ENCODE assay signal across 8 mouse cellular contexts in the genomic region with DNA sequence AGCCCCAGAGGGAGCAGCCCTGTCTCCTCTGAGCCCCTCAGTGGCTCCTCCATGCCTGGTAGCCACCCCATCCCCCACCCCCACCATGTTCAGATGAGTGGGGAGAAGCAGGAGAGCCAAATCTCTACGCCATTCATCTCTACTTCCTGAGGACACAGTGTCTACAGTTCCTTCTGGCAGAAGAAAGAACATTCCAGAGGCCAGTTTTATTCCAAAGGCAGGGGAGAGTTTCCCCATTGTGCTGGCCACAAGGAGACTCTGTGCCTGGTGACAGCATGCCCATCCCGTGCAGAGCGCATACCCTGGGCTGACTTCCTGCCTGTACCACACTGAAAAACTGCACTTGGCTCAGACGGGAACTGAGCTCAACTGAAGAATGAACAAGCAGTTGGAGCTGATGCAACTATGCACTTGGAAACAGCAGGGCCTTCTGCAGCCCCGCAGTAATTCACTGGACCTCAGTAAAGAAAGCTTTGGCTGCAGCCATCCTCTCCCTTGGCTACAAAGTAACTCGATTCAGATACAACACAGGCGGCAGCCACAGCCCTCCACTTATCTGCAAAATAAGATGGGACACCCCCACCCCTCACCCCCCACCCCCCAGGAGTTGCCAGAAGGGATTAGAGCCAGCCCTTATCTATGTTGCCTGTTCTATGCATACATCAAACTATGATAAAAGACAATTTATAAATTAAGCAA. TPM values are rescaled to one million over a fixed set of nuclear protein-coding genes. Genes with fewer than 3 reads are reported as not detected.
DNase-seq lines count a peak whose midpoint lies in the region; ATAC-seq and TF ChIP-seq lines count a peak whose summit lies in the region.

No protein-coding gene starts in this region.

- no peak overlapping the region for H3K4me3 ChIP-seq in forebrain, embryonic 13.5 days
- no peak overlapping the region for H3K4me3 ChIP-seq in forebrain, embryonic 11.5 days (ENCODE audit: low read depth, low read length)
- no peak overlapping the region for H3K4me3 ChIP-seq in embryonic facial prominence, embryonic 12.5 days
- H3K4me3 ChIP-seq in heart, embryonic 11.5 days (ENCODE audit: low read depth, low read length): no peak overlapping the region
- H3K4me3 ChIP-seq in kidney, adult 2 months (ENCODE audit: insufficient read depth, low read depth, low read length): no peak overlapping the region
- H3K4me3 ChIP-seq in myocyte: no peak overlapping the region
- H3K4me3 ChIP-seq in thymus, adult 2 months (ENCODE audit: control insufficient read depth, insufficient read depth, low read length): no peak overlapping the region

- ATAC-seq in forebrain, embryonic 13.5 days: peak; percentile 58; the same call in 1 of the 2 replicates
- ATAC-seq in forebrain, embryonic 11.5 days (replicated peaks; ENCODE audit: low FRiP score): no peak
- ATAC-seq in embryonic facial prominence, embryonic 12.5 days (ENCODE audit: insufficient number of reproducible peaks, insufficient read depth, low FRiP score, low TSS enrichment): no peak
- ATAC-seq in heart, embryonic 11.5 days (replicated peaks; ENCODE audit: insufficient number of reproducible peaks, low FRiP score, low TSS enrichment): 0 out of 2 replicates have a peak, but pooled peaks have one; percentile 35

- no peak for TF ChIP-seq CTCF in kidney, adult 2 months (conservative IDR thresholded peaks at IDR 0.05; ENCODE audit: insufficient read depth, insufficient read length, low read depth, low read length)
- TF ChIP-seq CTCF in thymus, adult 2 months (IDR thresholded peaks at IDR 0.05; ENCODE audit: borderline replicate concordance, control insufficient read depth, extremely low read depth, insufficient read depth, low read length, poor library complexity): no peak

- H3ac ChIP-seq in myocyte (ENCODE audit: control insufficient read depth, insufficient read length): no peak overlapping the region

- no peak overlapping the region for H3K4me2 ChIP-seq in forebrain, embryonic 13.5 days
- H3K4me2 ChIP-seq in forebrain, embryonic 11.5 days (ENCODE audit: low read depth, low read length, severe bottlenecking): no peak overlapping the region
- no peak overlapping the region for H3K4me2 ChIP-seq in embryonic facial prominence, embryonic 12.5 days (replicated peaks)
- H3K4me2 ChIP-seq in heart, embryonic 11.5 days: no peak overlapping the region
- H3K4me2 ChIP-seq in myocyte (ENCODE audit: low read depth): no peak overlapping the region

- H3K36me3 ChIP-seq in forebrain, embryonic 13.5 days (ENCODE audit: poor library complexity, severe bottlenecking): no peaks in the 10 kb centered on the region
- H3K36me3 ChIP-seq in forebrain, embryonic 11.5 days (ENCODE audit: control insufficient read depth, insufficient read depth, low read length): no peaks in the 10 kb centered on the region
- no peaks in the 10 kb centered on the region for H3K36me3 ChIP-seq in embryonic facial prominence, embryonic 12.5 days
- H3K36me3 ChIP-seq in heart, embryonic 11.5 days (ENCODE audit: control insufficient read depth, insufficient read depth, low read length): no peaks in the 10 kb centered on the region
- H3K36me3 ChIP-seq in kidney, adult 2 months (ENCODE audit: control insufficient read depth, insufficient read depth, low read length): no peaks in the 10 kb centered on the region
- H3K36me3 ChIP-seq in myocyte (ENCODE audit: control insufficient read depth, insufficient read depth): peaks cover 7% of the 10 kb centered on the region
- no peaks in the 10 kb centered on the region for H3K36me3 ChIP-seq in thymus, adult 2 months (ENCODE audit: control insufficient read depth, insufficient read depth, low read length)

- no peaks in the 10 kb centered on the region for H3K79me2 ChIP-seq in myocyte (ENCODE audit: control insufficient read depth, insufficient read depth)

- no peak overlapping the region for H3K9ac ChIP-seq in forebrain, embryonic 13.5 days
- H3K9ac ChIP-seq in forebrain, embryonic 11.5 days (ENCODE audit: low read length): no peak overlapping the region
- no peak overlapping the region for H3K9ac ChIP-seq in embryonic facial prominence, embryonic 12.5 days
- H3K9ac ChIP-seq in heart, embryonic 11.5 days (ENCODE audit: low read depth, low read length): no peak overlapping the region

- H3K4me1 ChIP-seq in forebrain, embryonic 13.5 days: 0 out of 2 replicates have a peak, but pooled peaks cover 3% of the 10 kb centered on the region
- H3K4me1 ChIP-seq in forebrain, embryonic 11.5 days (replicated peaks; ENCODE audit: control insufficient read depth, insufficient read depth, low read length): 0 out of 2 replicates have a peak, but pooled peaks cover 2% of the 10 kb centered on the region
- peaks cover 19% of the 10 kb centered on the region for H3K4me1 ChIP-seq in embryonic facial prominence, embryonic 12.5 days
- H3K4me1 ChIP-seq in heart, embryonic 11.5 days (ENCODE audit: control insufficient read depth, insufficient read depth, low read length): no peaks in the 10 kb centered on the region
- peaks cover 4% of the 10 kb centered on the region for H3K4me1 ChIP-seq in kidney, adult 2 months (ENCODE audit: control insufficient read depth, insufficient read depth, low read length)
- no peaks in the 10 kb centered on the region for H3K4me1 ChIP-seq in thymus, adult 2 months (replicated peaks; ENCODE audit: control insufficient read depth, insufficient read depth, low read length)

- no peaks in the 10 kb centered on the region; the same call in 1 of the 2 replicates for H3K27me3 ChIP-seq in forebrain, embryonic 13.5 days
- H3K27me3 ChIP-seq in forebrain, embryonic 11.5 days (ENCODE audit: control insufficient read depth, insufficient read depth, low read length): no peaks in the 10 kb centered on the region
- no peaks in the 10 kb centered on the region for H3K27me3 ChIP-seq in embryonic facial prominence, embryonic 12.5 days
- H3K27me3 ChIP-seq in heart, embryonic 11.5 days (ENCODE audit: control insufficient read depth, insufficient read depth, low read length): no peaks in the 10 kb centered on the region; the same call in 1 of the 2 replicates
- H3K27me3 ChIP-seq in kidney, adult 2 months (replicated peaks; ENCODE audit: control insufficient read depth, insufficient read depth, low read length): no peaks in the 10 kb centered on the region
- no peaks in the 10 kb centered on the region for H3K27me3 ChIP-seq in myocyte (ENCODE audit: control insufficient read depth, insufficient read depth, insufficient read length)
- H3K27me3 ChIP-seq in thymus, adult 2 months (ENCODE audit: control insufficient read depth, insufficient read depth, low read length): no peaks in the 10 kb centered on the region

- no peaks in the 10 kb centered on the region for H3K9me3 ChIP-seq in forebrain, embryonic 13.5 days (replicated peaks)
- no peaks in the 10 kb centered on the region for H3K9me3 ChIP-seq in forebrain, embryonic 11.5 days (ENCODE audit: control insufficient read depth, low read length)
- no peaks in the 10 kb centered on the region for H3K9me3 ChIP-seq in embryonic facial prominence, embryonic 12.5 days
- H3K9me3 ChIP-seq in heart, embryonic 11.5 days (replicated peaks; ENCODE audit: control insufficient read depth, low read length): no peaks in the 10 kb centered on the region

- no peak for TF ChIP-seq POLR2A in kidney, adult 2 months (IDR thresholded peaks at IDR 0.05; ENCODE audit: low read depth, low read length)
- TF ChIP-seq POLR2A in myocyte (IDR thresholded peaks at IDR 0.05; ENCODE audit: insufficient read length, low read depth): peak; percentile 47
- TF ChIP-seq POLR2A in thymus, adult 2 months (IDR thresholded peaks at IDR 0.05; ENCODE audit: control insufficient read depth, extremely low read depth, insufficient read depth, low read length, poor library complexity): no peak

- no peak for DNase-seq in forebrain, embryonic 11.5 days (ENCODE audit: low spot score)
- DNase-seq in kidney, adult 2 months: peak; percentile 59
- DNase-seq in left cerebral cortex, postnatal 14 days (ENCODE audit: low spot score in 2 of 2): peak; percentile 65 to 83
- DNase-seq in thymus, adult 2 months: no peak

- intact Hi-C loops in left cerebral cortex, postnatal 14 days (cut with DNase I): no loop called here

- whole genome bisulfite sequencing in forebrain, embryonic 13.5 days: 43% methylated on average over 7 of the region's 7 CpGs
- 48% methylated on average over 7 of the region's 7 CpGs for WGBS in forebrain, embryonic 11.5 days
- WGBS in embryonic facial prominence, embryonic 12.5 days: 35% methylated on average over 7 of the region's 7 CpGs
- WGBS in heart, embryonic 11.5 days (ENCODE audit: insufficient replicate concordance): 20% methylated on average over 7 of the region's 7 CpGs
- 39% methylated on average over 7 of the region's 7 CpGs for WGBS in kidney, adult 2 months
- 16% methylated on average over 7 of the region's 7 CpGs for WGBS in thymus, adult 2 months

- peak overlapping the region; percentile 7; the same call in 1 of the 2 replicates for H3K27ac ChIP-seq in forebrain, embryonic 13.5 days
- H3K27ac ChIP-seq in forebrain, embryonic 11.5 days (ENCODE audit: low read depth, low read length): no peak overlapping the region
- H3K27ac ChIP-seq in embryonic facial prominence, embryonic 12.5 days: 0 out of 2 replicates have a peak overlapping the region, but pooled peaks have one; percentile 41
- no peak overlapping the region for H3K27ac ChIP-seq in heart, embryonic 11.5 days (ENCODE audit: low read depth, low read length)
- no peak overlapping the region for H3K27ac ChIP-seq in kidney, adult 2 months (ENCODE audit: insufficient read depth, low read depth, low read length)
- H3K27ac ChIP-seq in thymus, adult 2 months (ENCODE audit: control insufficient read depth, insufficient read depth, low read length): no peak overlapping the region

RNA-seq across cellular contexts. Expression of gene Col5a3, which starts 20.6 kb away (rescaled TPM):
- polyA plus RNA-seq in forebrain, embryonic 13.5 days (2015; fragmentation: Nextera tagmentation; extraction: Ambion mirVana): 0.11 and 0.15 TPM in 2 replicates
- 0.52 and 0.59 TPM in 2 replicates for polyA plus RNA-seq in forebrain, embryonic 11.5 days (2014; fragmentation: Nextera tagmentation; extraction: Ambion mirVana)
- polyA plus RNA-seq in embryonic facial prominence, embryonic 12.5 days (2016; fragmentation: Nextera tagmentation; extraction: Ambion mirVana): 1.1 and 1.2 TPM in 2 replicates
- polyA plus RNA-seq in heart, embryonic 11.5 days (2014; fragmentation: Nextera tagmentation; extraction: Ambion mirVana): 0.04 TPM in 1 of 2 replicates, not detected in the other
- polyA plus RNA-seq in kidney, adult 2 months (2012; rRNA removed): 2.1 and 3.0 TPM in 2 replicates
- total RNA-seq in left cerebral cortex, postnatal 14 days (2021): 1 to 10 TPM; 1.8 to 1.9 TPM
- 70.3 TPM for polyA plus RNA-seq in myocyte (2012; fragmentation: generic; extraction: Trizol)
- polyA plus RNA-seq in thymus, adult 2 months (2012; rRNA removed): 3.1 and 4.3 TPM in 2 replicates

RNA-seq across cellular contexts. Expression of gene Rdh8, which starts 24.0 kb away (rescaled TPM):
- not detected in 2 replicates for polyA plus RNA-seq in forebrain, embryonic 13.5 days (2015; fragmentation: Nextera tagmentation; extraction: Ambion mirVana)
- polyA plus RNA-seq in forebrain, embryonic 11.5 days (2014; fragmentation: Nextera tagmentation; extraction: Ambion mirVana): not detected in 2 replicates
- polyA plus RNA-seq in embryonic facial prominence, embryonic 12.5 days (2016; fragmentation: Nextera tagmentation; extraction: Ambion mirVana): not detected in 2 replicates
- not detected in 2 replicates for polyA plus RNA-seq in heart, embryonic 11.5 days (2014; fragmentation: Nextera tagmentation; extraction: Ambion mirVana)
- polyA plus RNA-seq in kidney, adult 2 months (2012; rRNA removed): not detected in 2 replicates
- total RNA-seq in left cerebral cortex, postnatal 14 days (2021): not detected
- polyA plus RNA-seq in myocyte (2012; fragmentation: generic; extraction: Trizol): not detected
- polyA plus RNA-seq in thymus, adult 2 months (2012; rRNA removed): not detected in 2 replicates

RNA-seq across cellular contexts. Expression of gene Olfm2, which starts 48.1 kb away (rescaled TPM):
- 52.6 and 68.1 TPM in 2 replicates for polyA plus RNA-seq in forebrain, embryonic 13.5 days (2015; fragmentation: Nextera tagmentation; extraction: Ambion mirVana)
- 15.4 and 19.8 TPM in 2 replicates for polyA plus RNA-seq in forebrain, embryonic 11.5 days (2014; fragmentation: Nextera tagmentation; extraction: Ambion mirVana)
- 9.5 and 10.4 TPM in 2 replicates for polyA plus RNA-seq in embryonic facial prominence, embryonic 12.5 days (2016; fragmentation: Nextera tagmentation; extraction: Ambion mirVana)
- 1.4 and 2.3 TPM in 2 replicates for polyA plus RNA-seq in heart, embryonic 11.5 days (2014; fragmentation: Nextera tagmentation; extraction: Ambion mirVana)
- 2.0 and 2.3 TPM in 2 replicates for polyA plus RNA-seq in kidney, adult 2 months (2012; rRNA removed)
- 100 to 1,000 TPM; 205 to 210 TPM for total RNA-seq in left cerebral cortex, postnatal 14 days (2021)
- polyA plus RNA-seq in myocyte (2012; fragmentation: generic; extraction: Trizol): 0.11 TPM
- polyA plus RNA-seq in thymus, adult 2 months (2012; rRNA removed): 0.51 and 0.93 TPM in 2 replicates

Comparison
In these comparisons a context has a peak if more than half of its experiments do, and no peak if none do; other contexts are left out.
1. ATAC-seq: peak in forebrain, embryonic 13.5 days (single experiment) and heart, embryonic 11.5 days (single experiment); none in forebrain, embryonic 11.5 days (single experiment) and embryonic facial prominence, embryonic 12.5 days (single experiment).
2. H3K27ac ChIP-seq: peak in forebrain, embryonic 13.5 days (single experiment) and embryonic facial prominence, embryonic 12.5 days (single experiment); none in forebrain, embryonic 11.5 days (single experiment), heart, embryonic 11.5 days (single experiment), kidney, adult 2 months (single experiment) and thymus, adult 2 months (single experiment).
3. DNase-seq: peak in kidney, adult 2 months (single experiment) and left cerebral cortex, postnatal 14 days (2 of 2); none in forebrain, embryonic 11.5 days (single experiment) and thymus, adult 2 months (single experiment).
4. RNA of gene Col5a3, which starts 20.6 kb away (polyA plus RNA-seq): 70.3 TPM in myocyte (single experiment); 3.1 to 4.3 TPM in thymus, adult 2 months, 2.1 to 3.0 TPM in kidney, adult 2 months, 1.1 to 1.2 TPM in embryonic facial prominence, embryonic 12.5 days, 0.52 to 0.59 TPM in forebrain, embryonic 11.5 days, 0.11 to 0.15 TPM in forebrain, embryonic 13.5 days and 0.04 TPM in heart, embryonic 11.5 days; every median in the first group is over 10 times any median in the second.